Mouse (Mus musculus): ENCODE results near the gene Cenps. TPM values are rescaled to one million over a fixed set of nuclear protein-coding genes. Genes with fewer than 3 reads are reported as not detected.
A peak's percentile ranks its signal among the peaks of the same experiment; 100 is the strongest.

The Cenps gene
- polyA plus RNA-seq, 1 experiment from 2014 or later: 25.3 TPM

DNA sequence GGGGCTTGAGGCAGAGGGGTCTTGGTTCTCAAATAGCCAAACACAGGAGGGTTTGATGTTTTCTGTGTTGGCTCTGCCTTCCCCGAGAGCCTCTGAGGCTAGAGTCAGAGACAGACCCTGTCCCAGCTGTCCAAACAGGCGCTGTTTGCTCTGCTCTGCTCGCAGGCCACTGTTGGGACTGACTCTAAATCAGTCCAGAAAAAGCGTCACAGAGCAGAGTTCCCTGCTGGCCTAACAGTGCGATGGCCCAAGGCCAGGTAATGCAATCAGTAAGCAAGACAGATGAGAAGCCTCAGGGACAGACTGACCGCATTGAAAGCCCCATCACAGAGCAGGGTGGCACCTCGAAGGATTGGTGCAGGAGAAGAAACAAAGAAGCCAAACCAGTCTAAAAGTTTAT lies 12.2 kb upstream of the Cenps start:
- Histone ChIP-seq H3K36me3 (ENCODE audit: insufficient read depth, low read length) (peaks cover 33% of the 10 kb centered on the region), H3K4me2 (ENCODE audit: low read length) (no peak overlapping the region), H3K9me3 (replicated peaks; ENCODE audit: low read length) (no peaks in the 10 kb centered on the region), H3K9ac (ENCODE audit: low read depth, low read length) (no peak overlapping the region), H3K27me3 (ENCODE audit: insufficient read depth, low read length) (no peaks in the 10 kb centered on the region), H3K4me1 (replicated peaks; ENCODE audit: insufficient read depth, low read length) (no peaks in the 10 kb centered on the region), H3K4me3 (replicated peaks; ENCODE audit: low read depth, low read length) (no peak overlapping the region), H3K27ac (no peak overlapping the region)
- no peak for TF ChIP-seq CTCF (IDR thresholded peaks at IDR 0.05; ENCODE audit: low read depth)
- WGBS: 43% methylated on average over 7 of the region's 7 CpGs
- ATAC-seq (replicated peaks; ENCODE audit: low FRiP score, low read depth) (no peak), DNase-seq (ENCODE audit: low spot score) (peak; percentile 34)

DNA sequence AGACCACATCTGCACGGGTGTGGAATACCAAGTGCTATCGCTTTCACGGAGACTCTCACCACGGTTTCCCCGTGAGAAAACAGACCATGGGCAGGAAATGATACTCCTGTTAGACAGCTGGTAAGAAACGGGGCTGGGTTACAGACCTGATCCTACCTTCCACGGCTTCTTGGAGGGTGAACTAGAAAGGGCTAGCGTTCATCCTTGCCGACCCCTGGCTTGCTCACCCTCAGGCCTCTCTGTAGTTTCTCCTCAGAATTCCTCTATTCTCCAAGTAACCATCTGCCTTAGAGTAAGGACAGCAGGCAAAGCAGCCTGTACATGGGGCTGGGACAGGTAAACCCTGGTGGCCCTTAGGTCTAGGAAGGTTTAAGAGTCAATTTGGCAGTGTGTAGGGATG lies 11.8 kb upstream of the Cenps start:
- Histone ChIP-seq H3K27me3 (ENCODE audit: insufficient read depth, low read length) (no peaks in the 10 kb centered on the region), H3K9me3 (replicated peaks; ENCODE audit: low read length) (no peaks in the 10 kb centered on the region), H3K4me3 (replicated peaks; ENCODE audit: low read depth, low read length) (no peak overlapping the region), H3K4me2 (ENCODE audit: low read length) (no peak overlapping the region), H3K27ac (no peak overlapping the region), H3K9ac (ENCODE audit: low read depth, low read length) (no peak overlapping the region), H3K36me3 (ENCODE audit: insufficient read depth, low read length) (peaks cover 29% of the 10 kb centered on the region), H3K4me1 (replicated peaks; ENCODE audit: insufficient read depth, low read length) (no peaks in the 10 kb centered on the region)
- WGBS: 57% methylated on average over 9 of the region's 9 CpGs
- ATAC-seq (replicated peaks; ENCODE audit: low FRiP score, low read depth) (no peak), DNase-seq (ENCODE audit: low spot score) (no peak)
- TF ChIP-seq CTCF (IDR thresholded peaks at IDR 0.05; ENCODE audit: low read depth): no peak

DNA sequence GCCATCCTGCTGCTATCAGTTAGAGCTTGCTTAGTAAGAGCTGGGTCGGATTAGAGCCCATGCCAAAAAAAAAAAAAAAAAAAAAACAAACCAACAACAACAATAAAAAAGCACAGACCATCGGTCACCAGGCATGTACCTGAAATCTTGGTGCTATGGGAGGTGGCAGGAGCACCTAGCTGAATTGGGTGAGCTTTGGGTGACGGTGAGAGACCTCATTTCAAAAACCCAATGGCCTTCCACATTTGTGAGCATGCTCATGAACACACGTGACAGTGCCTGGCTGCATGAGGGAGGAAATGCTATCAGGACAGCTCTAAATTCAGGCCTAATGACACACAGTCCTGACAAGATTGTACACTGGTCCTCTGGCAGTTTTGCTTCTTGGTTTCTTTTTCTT lies 10.7 kb upstream of the Cenps start:
- Histone ChIP-seq H3K9me3 (replicated peaks; ENCODE audit: low read length) (no peaks in the 10 kb centered on the region), H3K36me3 (ENCODE audit: insufficient read depth, low read length) (peaks cover 18% of the 10 kb centered on the region), H3K4me3 (replicated peaks; ENCODE audit: low read depth, low read length) (no peak overlapping the region), H3K9ac (ENCODE audit: low read depth, low read length) (no peak overlapping the region), H3K27ac (no peak overlapping the region), H3K27me3 (ENCODE audit: insufficient read depth, low read length) (no peaks in the 10 kb centered on the region), H3K4me2 (ENCODE audit: low read length) (no peak overlapping the region), H3K4me1 (replicated peaks; ENCODE audit: insufficient read depth, low read length) (no peaks in the 10 kb centered on the region)
- no peak for ATAC-seq (replicated peaks; ENCODE audit: low FRiP score, low read depth)
- WGBS: 66% methylated on average over 4 of the region's 4 CpGs
- DNase-seq (ENCODE audit: low spot score): no peak
- no peak for TF ChIP-seq CTCF (IDR thresholded peaks at IDR 0.05; ENCODE audit: low read depth)

DNA sequence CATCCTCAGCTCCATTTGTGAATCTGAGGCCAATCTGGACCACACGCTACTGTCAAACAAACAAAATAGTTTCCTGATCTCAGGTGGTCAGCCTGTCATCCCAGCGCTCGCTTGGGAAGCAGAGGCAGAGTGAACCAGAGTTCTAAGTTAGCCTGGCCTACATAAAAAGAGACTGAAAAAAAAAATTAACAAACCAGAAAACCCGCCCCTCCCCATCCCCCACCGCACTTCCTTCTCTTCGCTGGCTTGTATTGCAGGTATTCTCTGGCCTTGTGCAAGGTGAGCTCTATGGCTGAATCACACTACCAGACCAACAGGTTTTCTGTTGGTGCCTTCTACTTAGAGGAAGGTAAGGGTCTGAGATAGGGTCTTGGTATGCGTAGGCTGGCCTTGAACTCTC lies 10.1 kb upstream of the Cenps start:
- Histone ChIP-seq H3K4me2 (ENCODE audit: low read length) (no peak overlapping the region), H3K9ac (ENCODE audit: low read depth, low read length) (no peak overlapping the region), H3K27me3 (ENCODE audit: insufficient read depth, low read length) (no peaks in the 10 kb centered on the region), H3K4me3 (replicated peaks; ENCODE audit: low read depth, low read length) (no peak overlapping the region), H3K36me3 (ENCODE audit: insufficient read depth, low read length) (peaks cover 12% of the 10 kb centered on the region; the same call in 1 of the 2 replicates), H3K27ac (no peak overlapping the region), H3K4me1 (replicated peaks; ENCODE audit: insufficient read depth, low read length) (no peaks in the 10 kb centered on the region), H3K9me3 (replicated peaks; ENCODE audit: low read length) (no peaks in the 10 kb centered on the region)
- no peak for TF ChIP-seq CTCF (IDR thresholded peaks at IDR 0.05; ENCODE audit: low read depth)
- WGBS: 74% methylated on average over 7 of the region's 7 CpGs
- ATAC-seq (replicated peaks; ENCODE audit: low FRiP score, low read depth) (no peak), DNase-seq (ENCODE audit: low spot score) (no peak)

DNA sequence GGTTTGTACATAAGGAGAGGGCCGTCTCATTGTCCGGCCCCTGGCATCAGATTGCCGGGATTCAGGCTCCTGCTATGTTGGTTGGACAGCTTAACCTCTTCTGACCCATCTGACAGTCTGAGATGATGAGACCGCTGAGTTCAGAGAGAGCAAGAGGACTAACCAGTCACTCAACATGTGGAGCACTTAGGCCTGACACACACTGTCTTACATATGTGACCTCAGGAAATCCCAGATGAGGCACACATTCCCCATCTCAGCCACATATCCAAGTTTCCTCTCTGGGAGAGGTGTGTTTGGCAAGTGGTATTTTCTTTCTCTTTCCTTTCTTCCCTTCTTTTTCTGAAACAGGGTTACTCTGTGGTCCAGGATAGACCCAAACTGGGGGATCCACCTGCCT lies 7.7 kb upstream of the Cenps start:
- no peak for DNase-seq (ENCODE audit: low spot score)
- ATAC-seq (replicated peaks; ENCODE audit: low FRiP score, low read depth): no peak

DNA sequence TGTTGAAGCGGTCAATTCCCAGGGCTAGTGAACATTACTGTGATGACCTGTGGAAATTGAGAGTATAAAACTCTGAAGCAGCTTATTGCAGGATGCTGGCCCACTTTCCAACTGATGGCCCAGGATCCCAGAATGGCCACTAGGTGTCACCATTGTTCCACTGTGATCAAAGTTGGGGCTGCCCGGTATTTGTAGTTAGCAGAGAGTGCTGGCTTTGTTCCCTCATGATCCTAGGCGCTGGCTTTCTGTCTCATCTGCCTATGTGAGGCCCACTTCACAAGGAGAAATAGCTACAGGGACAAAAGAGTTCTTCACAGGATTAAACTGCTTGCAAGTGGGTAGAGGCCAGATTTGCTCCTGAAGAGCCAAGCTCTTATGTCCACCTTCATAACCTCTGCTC lies 7.0 kb upstream of the Cenps start:
- Histone ChIP-seq H3K27ac (no peak overlapping the region), H3K4me3 (replicated peaks; ENCODE audit: low read depth, low read length) (no peak overlapping the region), H3K4me1 (replicated peaks; ENCODE audit: insufficient read depth, low read length) (no peaks in the 10 kb centered on the region), H3K36me3 (ENCODE audit: insufficient read depth, low read length) (no peaks in the 10 kb centered on the region; the same call in 1 of the 2 replicates), H3K4me2 (ENCODE audit: low read length) (no peak overlapping the region), H3K27me3 (ENCODE audit: insufficient read depth, low read length) (no peaks in the 10 kb centered on the region), H3K9ac (ENCODE audit: low read depth, low read length) (no peak overlapping the region), H3K9me3 (replicated peaks; ENCODE audit: low read length) (no peaks in the 10 kb centered on the region)
- DNase-seq (ENCODE audit: low spot score): peak; percentile 95
- ATAC-seq (replicated peaks; ENCODE audit: low FRiP score, low read depth): peak; percentile 72; the same call in 1 of the 2 replicates
- peak; percentile 99 for TF ChIP-seq CTCF (IDR thresholded peaks at IDR 0.05; ENCODE audit: low read depth)
- 3% methylated on average over 3 of the region's 3 CpGs for WGBS

More for the DNA sequence above, 7.7 kb upstream of the Cenps start:
- no peaks in the 10 kb centered on the region for H3K9me3 ChIP-seq (replicated peaks; ENCODE audit: low read length)
- H3K4me1 ChIP-seq (replicated peaks; ENCODE audit: insufficient read depth, low read length): no peaks in the 10 kb centered on the region
- H3K36me3 ChIP-seq (ENCODE audit: insufficient read depth, low read length): peaks cover 4% of the 10 kb centered on the region; the same call in 1 of the 2 replicates
- H3K27ac ChIP-seq: no peak overlapping the region
- no peak overlapping the region for H3K4me2 ChIP-seq (ENCODE audit: low read length)
- TF ChIP-seq CTCF (IDR thresholded peaks at IDR 0.05; ENCODE audit: low read depth): no peak
- H3K9ac ChIP-seq (ENCODE audit: low read depth, low read length): no peak overlapping the region
- H3K4me3 ChIP-seq (replicated peaks; ENCODE audit: low read depth, low read length): no peak overlapping the region
- H3K27me3 ChIP-seq (ENCODE audit: insufficient read depth, low read length): no peaks in the 10 kb centered on the region
- WGBS: 79% methylated on average over 4 of the region's 4 CpGs

DNA sequence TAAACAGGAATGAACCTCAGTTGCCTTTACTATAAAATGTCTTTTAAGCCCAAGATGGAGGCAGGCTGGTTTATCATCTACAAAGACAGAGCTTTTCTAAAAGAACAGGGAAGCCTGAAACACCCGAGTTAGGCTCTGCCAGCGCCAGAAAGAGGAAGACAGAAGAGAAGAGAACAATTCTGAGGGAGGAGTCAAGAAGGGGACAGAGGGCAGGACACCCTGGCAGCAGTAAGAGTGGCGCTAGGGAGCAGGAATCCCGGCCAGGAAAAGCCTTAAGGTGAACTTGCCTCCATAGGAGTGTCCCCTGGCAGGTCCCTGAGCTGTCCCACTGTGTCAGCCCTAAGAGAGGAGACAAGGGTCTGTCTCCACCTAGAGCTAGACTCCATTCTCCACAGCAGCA lies 6.2 kb upstream of the Cenps start:
- H3K36me3 ChIP-seq (ENCODE audit: insufficient read depth, low read length): no peaks in the 10 kb centered on the region
- no peaks in the 10 kb centered on the region for H3K27me3 ChIP-seq (ENCODE audit: insufficient read depth, low read length)
- no peak for DNase-seq (ENCODE audit: low spot score)
- H3K4me2 ChIP-seq (ENCODE audit: low read length): no peak overlapping the region
- no peak overlapping the region for H3K4me3 ChIP-seq (replicated peaks; ENCODE audit: low read depth, low read length)
- H3K4me1 ChIP-seq (replicated peaks; ENCODE audit: insufficient read depth, low read length): no peaks in the 10 kb centered on the region
- WGBS: 35% methylated on average over 4 of the region's 4 CpGs
- no peak for TF ChIP-seq CTCF (IDR thresholded peaks at IDR 0.05; ENCODE audit: low read depth)
- no peak for ATAC-seq (replicated peaks; ENCODE audit: low FRiP score, low read depth)
- no peaks in the 10 kb centered on the region for H3K9me3 ChIP-seq (replicated peaks; ENCODE audit: low read length)
- H3K9ac ChIP-seq (ENCODE audit: low read depth, low read length): no peak overlapping the region
- no peak overlapping the region for H3K27ac ChIP-seq
